Mouse (Mus musculus) kidney, embryonic 15.5 days (tissue): Measurements from ENCODE around the gene Bco1. TPM values are rescaled to one million over a fixed set of nuclear protein-coding genes. Genes with fewer than 3 reads are reported as not detected.

Experiments
- ATAC-seq: fragments of 200-750 bp; cut with Nextera tagmentation; replicated peaks from 2 replicates; pipeline ENCODE4 v1.8.0; 2017; ENCODE audit warnings: moderate TSS enrichment; ENCODE audit not compliant: low FRiP score
- H3K27ac ChIP-seq: fragments of 300-500 bp; sonication (generic); 2 replicates; pipeline ENCODE4 v1.5.1; 2015; ENCODE audit warnings: mild to moderate bottlenecking, inconsistent platforms
- H3K27me3 ChIP-seq: fragments of 300-500 bp; sonication (generic); 2 replicates; pipeline ENCODE4 v1.6.1; 2015; ENCODE audit warnings: inconsistent platforms
- H3K36me3 ChIP-seq: fragments of 300-500 bp; sonication (generic); 2 replicates; pipeline ENCODE4 v1.6.1; 2015; ENCODE audit warnings: inconsistent platforms
- H3K4me1 ChIP-seq: fragments of 300-500 bp; sonication (generic); 2 replicates; pipeline ENCODE4 v1.6.1; 2015; ENCODE audit warnings: inconsistent platforms
- H3K4me2 ChIP-seq: fragments of 300-500 bp; sonication (generic); 2 replicates; pipeline ENCODE4 v1.6.1; 2015; ENCODE audit warnings: moderate library complexity, mild to moderate bottlenecking, inconsistent platforms
- H3K4me3 ChIP-seq: fragments of 300-500 bp; sonication (generic); replicated peaks from 2 replicates; pipeline ENCODE4 v1.5.1; 2015; ENCODE audit warnings: mild to moderate bottlenecking, inconsistent platforms
- H3K9ac ChIP-seq: fragments of 300-500 bp; sonication (generic); 2 replicates; pipeline ENCODE4 v1.6.1; 2015; ENCODE audit warnings: mild to moderate bottlenecking, inconsistent platforms
- H3K9me3 ChIP-seq: fragments of 300-500 bp; sonication (generic); replicated peaks from 2 replicates; pipeline ENCODE4 v1.6.1; 2016; ENCODE audit warnings: inconsistent platforms
- WGBS: fragments of 180-500 bp; shearing (Covaris S2); methylation state at CpG from one replicate; pipeline ENCODE4 v1.1.7; 2015; ENCODE audit warnings: mixed read lengths; 5-methylcytosine and 5-hydroxymethylcytosine counted together
- polyA plus RNA-seq: library from polyadenylated mRNA; unstranded; fragments of >200 nt; fragmentation: Nextera tagmentation; extraction: Ambion mirVana; gene quantifications from 2 replicates; pipeline ENCODE4 v1.2.1, GENCODE M21; 2015

Bco1 gene
- polyA plus RNA-seq, 1 experiment from 2014 or later, result 0.36 TPM

- Histone ChIP-seq H3K4me2 (no peak overlapping the region), H3K4me1 (peaks cover 18% of the 10 kb centered on the region), H3K27me3 (0 out of 2 replicates have a peak, but pooled peaks cover 5% of the 10 kb centered on the region), H3K36me3 (no peaks in the 10 kb centered on the region), H3K4me3 (no peak overlapping the region), H3K9ac (no peak overlapping the region), H3K27ac (no peak overlapping the region), H3K9me3 (peaks cover 7% of the 10 kb centered on the region)
- ATAC-seq, result no peak
- WGBS, result 34% methylated on average over 11 of the region's 11 CpGs
Observed at GRCm38 (mm10) chr8:117097564-117098191, 2.0 kb downstream of the Bco1 start.

- Histone ChIP-seq H3K9ac (no peak overlapping the region), H3K4me3 (no peak overlapping the region), H3K9me3 (no peaks in the 10 kb centered on the region), H3K4me1 (0 out of 2 replicates have a peak, but pooled peaks cover 6% of the 10 kb centered on the region), H3K27me3 (no peaks in the 10 kb centered on the region), H3K27ac (no peak overlapping the region), H3K36me3 (no peaks in the 10 kb centered on the region), H3K4me2 (no peak overlapping the region)
- ATAC-seq, result no peak
- 14% methylated on average over 9 of the region's 9 CpGs for WGBS
Observed at GRCm38 (mm10) chr8:117107533-117107932, 11.9 kb downstream of the Bco1 start.

- H3K4me2 ChIP-seq, result no peak overlapping the region
- 92% methylated on average over 19 of the region's 19 CpGs for WGBS
- H3K27me3 ChIP-seq, result no peaks in the 10 kb centered on the region
- no peak overlapping the region for H3K27ac ChIP-seq
- no peak overlapping the region for H3K4me3 ChIP-seq
- 0 out of 2 replicates have a peak, but pooled peaks cover 6% of the 10 kb centered on the region for H3K4me1 ChIP-seq
- ATAC-seq, result no peak
- H3K9ac ChIP-seq, result no peak overlapping the region
- H3K9me3 ChIP-seq, result no peaks in the 10 kb centered on the region
- H3K36me3 ChIP-seq, result no peaks in the 10 kb centered on the region
Observed at GRCm38 (mm10) chr8:117109018-117109711, 13.5 kb downstream of the Bco1 start.

- Histone ChIP-seq H3K4me1 (0 out of 2 replicates have a peak, but pooled peaks cover 6% of the 10 kb centered on the region), H3K27ac (no peak overlapping the region), H3K36me3 (no peaks in the 10 kb centered on the region), H3K9me3 (no peaks in the 10 kb centered on the region), H3K4me2 (no peak overlapping the region), H3K27me3 (no peaks in the 10 kb centered on the region), H3K9ac (no peak overlapping the region), H3K4me3 (no peak overlapping the region)
- ATAC-seq, result no peak
- 53% methylated on average over 16 of the region's 16 CpGs for WGBS
Observed at GRCm38 (mm10) chr8:117109801-117110390, 14.2 kb downstream of the Bco1 start.

GRCm38 (mm10) chr8:117111641-117112040 is 16.0 kb downstream of the Bco1 start:
- no peak for ATAC-seq
- H3K4me3 ChIP-seq, result no peak overlapping the region
- no peak overlapping the region for H3K4me2 ChIP-seq
- H3K4me1 ChIP-seq, result peaks cover 17% of the 10 kb centered on the region
- WGBS, result 82% methylated on average over 3 of the region's 3 CpGs
- H3K9ac ChIP-seq, result no peak overlapping the region
- H3K9me3 ChIP-seq, result no peaks in the 10 kb centered on the region
- H3K27me3 ChIP-seq, result no peaks in the 10 kb centered on the region
- H3K27ac ChIP-seq, result no peak overlapping the region
- no peaks in the 10 kb centered on the region for H3K36me3 ChIP-seq

GRCm38 (mm10) chr8:117112261-117112660 is 16.6 kb downstream of the Bco1 start:
- Histone ChIP-seq H3K4me2 (no peak overlapping the region), H3K27ac (no peak overlapping the region), H3K4me1 (peaks cover 17% of the 10 kb centered on the region), H3K36me3 (no peaks in the 10 kb centered on the region), H3K9ac (no peak overlapping the region), H3K4me3 (no peak overlapping the region), H3K27me3 (no peaks in the 10 kb centered on the region), H3K9me3 (no peaks in the 10 kb centered on the region)
- WGBS, result 62% methylated on average over 8 of the region's 8 CpGs
- no peak; the same call in 1 of the 2 replicates for ATAC-seq

- H3K27ac ChIP-seq, result no peak overlapping the region
- 40% methylated on average over 6 of the region's 6 CpGs for WGBS
Observed at GRCm38 (mm10) chr8:117115094-117115493, 19.4 kb downstream of the Bco1 start.

GRCm38 (mm10) chr8:117115676-117116446 is 20.2 kb downstream of the Bco1 start:
- WGBS, result 14% methylated on average over 13 of the region's 13 CpGs
- Histone ChIP-seq H3K9ac (no peak overlapping the region), H3K9me3 (no peaks in the 10 kb centered on the region), H3K27me3 (no peaks in the 10 kb centered on the region), H3K36me3 (no peaks in the 10 kb centered on the region), H3K4me3 (peak overlapping the region; percentile 13; the same call in 1 of the 2 replicates), H3K27ac (no peak overlapping the region), H3K4me2 (peak overlapping the region; percentile 36), H3K4me1 (peaks cover 19% of the 10 kb centered on the region)
- 0 out of 2 replicates have a peak, but pooled peaks have one; percentile 43 for ATAC-seq

More at GRCm38 (mm10) chr8:117115094-117115493, 19.4 kb downstream of the Bco1 start:
- H3K36me3 ChIP-seq, result no peaks in the 10 kb centered on the region
- peak overlapping the region; percentile 36; the same call in 1 of the 2 replicates for H3K4me2 ChIP-seq
- no peak for ATAC-seq
- no peak overlapping the region for H3K9ac ChIP-seq
- H3K9me3 ChIP-seq, result no peaks in the 10 kb centered on the region
- peaks cover 19% of the 10 kb centered on the region for H3K4me1 ChIP-seq
- H3K4me3 ChIP-seq, result no peak overlapping the region
- H3K27me3 ChIP-seq, result no peaks in the 10 kb centered on the region

GRCm38 (mm10) chr8:117116534-117116933 is 20.9 kb downstream of the Bco1 start:
- H3K27ac ChIP-seq, result no peak overlapping the region
- no peak overlapping the region for H3K4me3 ChIP-seq
- H3K9ac ChIP-seq, result no peak overlapping the region
- H3K4me2 ChIP-seq, result no peak overlapping the region
- ATAC-seq, result no peak
- H3K9me3 ChIP-seq, result no peaks in the 10 kb centered on the region
- peaks cover 19% of the 10 kb centered on the region for H3K4me1 ChIP-seq
- WGBS, result 64% methylated on average over 7 of the region's 7 CpGs
- H3K36me3 ChIP-seq, result no peaks in the 10 kb centered on the region
- no peaks in the 10 kb centered on the region for H3K27me3 ChIP-seq

- no peak overlapping the region for H3K9ac ChIP-seq
- peaks cover 13% of the 10 kb centered on the region for H3K4me1 ChIP-seq
- H3K4me2 ChIP-seq, result no peak overlapping the region
- no peaks in the 10 kb centered on the region for H3K9me3 ChIP-seq
- H3K27me3 ChIP-seq, result no peaks in the 10 kb centered on the region
- no peaks in the 10 kb centered on the region for H3K36me3 ChIP-seq
- ATAC-seq, result no peak
- no peak overlapping the region for H3K4me3 ChIP-seq
- no peak overlapping the region for H3K27ac ChIP-seq
- WGBS, result 89% methylated on average over 9 of the region's 9 CpGs
Observed at GRCm38 (mm10) chr8:117118409-117118808, 22.8 kb downstream of the Bco1 start.

GRCm38 (mm10) chr8:117121277-117121676 is 25.6 kb downstream of the Bco1 start:
- H3K27ac ChIP-seq, result no peak overlapping the region
- 46% methylated on average over 8 of the region's 8 CpGs for WGBS
- 0 out of 2 replicates have a peak, but pooled peaks cover 2% of the 10 kb centered on the region for H3K4me1 ChIP-seq
- H3K4me2 ChIP-seq, result no peak overlapping the region
- H3K4me3 ChIP-seq, result no peak overlapping the region
- no peaks in the 10 kb centered on the region for H3K27me3 ChIP-seq
- no peaks in the 10 kb centered on the region for H3K9me3 ChIP-seq
- H3K36me3 ChIP-seq, result no peaks in the 10 kb centered on the region
- 0 out of 2 replicates have a peak, but pooled peaks have one; percentile 40 for ATAC-seq
- no peak overlapping the region for H3K9ac ChIP-seq
